Mouse (Mus musculus) embryonic facial prominence, embryonic 12.5 days (tissue): Measurements from ENCODE around the gene Mup10. TPM values are rescaled to one million over a fixed set of nuclear protein-coding genes. Genes with fewer than 3 reads are reported as not detected.
"Not testable (repeated sequence)": the region's sequence is repeated elsewhere in the genome, so short reads cannot be mapped to it uniquely, and the experiment has no call there.

Experiments
- ATAC-seq: fragments of 200-750 bp; cut with Nextera tagmentation; 2 replicates; pipeline ENCODE4 v1.8.0; 2017; ENCODE audit not compliant: insufficient number of reproducible peaks, insufficient read depth, low FRiP score, low TSS enrichment
- H3K27ac ChIP-seq: fragments of 300-500 bp; sonication (generic); 2 replicates; pipeline ENCODE4 v1.5.1; 2016; ENCODE audit warnings: mild to moderate bottlenecking
- H3K27me3 ChIP-seq: fragments of 300-500 bp; sonication (generic); 2 replicates; pipeline ENCODE4 v1.6.1; 2016; ENCODE audit warnings: mild to moderate bottlenecking, moderate library complexity
- H3K36me3 ChIP-seq: fragments of 300-500 bp; sonication (generic); 2 replicates; pipeline ENCODE4 v1.6.1; 2016; ENCODE audit warnings: mild to moderate bottlenecking
- H3K4me1 ChIP-seq: fragments of 300-500 bp; sonication (generic); 2 replicates; pipeline ENCODE4 v1.6.1; 2016
- H3K4me2 ChIP-seq: fragments of 300-500 bp; sonication (generic); replicated peaks from 2 replicates; pipeline ENCODE4 v1.6.1; 2016; ENCODE audit warnings: mild to moderate bottlenecking, moderate library complexity
- H3K4me3 ChIP-seq: fragments of 300-500 bp; sonication (generic); 2 replicates; pipeline ENCODE4 v1.5.1; 2016; ENCODE audit warnings: mild to moderate bottlenecking
- H3K9ac ChIP-seq: fragments of 300-500 bp; sonication (generic); 2 replicates; pipeline ENCODE4 v1.6.1; 2016; ENCODE audit warnings: mild to moderate bottlenecking, moderate library complexity
- H3K9me3 ChIP-seq: fragments of 300-500 bp; sonication (generic); 2 replicates; pipeline ENCODE4 v1.6.1; 2016; ENCODE audit warnings: mild to moderate bottlenecking, moderate library complexity
- WGBS: fragments of 180-500 bp; shearing (Covaris S2); methylation state at CpG from one replicate; pipeline ENCODE4 v1.1.7; 2016; 5-methylcytosine and 5-hydroxymethylcytosine counted together
- polyA plus RNA-seq: library from polyadenylated mRNA; unstranded; fragments of >200 nt; fragmentation: Nextera tagmentation; extraction: Ambion mirVana; gene quantifications from 2 replicates; pipeline ENCODE4 v1.2.1, GENCODE M21; 2016

Mup10 gene
- not detected in 2 replicates for polyA plus RNA-seq

DNA sequence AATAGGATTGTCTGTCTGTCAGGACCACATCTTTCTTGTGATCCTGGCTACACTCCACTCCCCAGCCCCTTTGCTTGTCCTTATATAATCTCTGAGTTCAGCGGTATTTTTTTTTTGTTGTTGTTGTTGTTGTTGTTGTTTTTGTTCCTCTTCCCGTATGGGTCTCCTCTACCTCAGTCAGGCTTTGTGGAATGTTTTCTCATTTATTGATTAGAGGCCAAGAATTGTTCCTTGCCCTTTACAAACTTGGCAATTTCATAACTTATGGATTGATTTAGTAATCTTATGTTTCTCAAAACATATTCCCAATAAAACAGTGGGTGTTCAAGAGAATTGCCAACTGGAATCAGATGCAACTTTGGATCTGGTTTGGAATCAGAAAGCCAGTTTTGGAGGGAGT lies at the start of gene Mup10:
Mup10 (minus strand) TSS at position 101 of the 400 bp plus-strand sequence.
- not testable (repeated sequence) for H3K4me3 ChIP-seq, H3K36me3 ChIP-seq, H3K9ac ChIP-seq, H3K9me3 ChIP-seq, H3K4me2 ChIP-seq, ATAC-seq, H3K4me1 ChIP-seq, H3K27ac ChIP-seq, H3K27me3 ChIP-seq
- 80% methylated on average over 2 of the region's 2 CpGs for WGBS

Other genes starting within 250 kb of the Mup10 start
- 0.33 TPM in 1 of 2 replicates, not detected in the other for gene Mup9, start 160.2 kb downstream of the Mup10 start, polyA plus RNA-seq
- not detected in 2 replicates for gene Mup1, start 80.2 kb downstream of the Mup10 start, polyA plus RNA-seq
- not detected in 2 replicates for gene Mup11, start 80.2 kb upstream of the Mup10 start, polyA plus RNA-seq
- not detected in 2 replicates for gene Mup12, start 159.1 kb upstream of the Mup10 start, polyA plus RNA-seq
- not detected in 2 replicates for gene Mup22, start 239.3 kb upstream of the Mup10 start, polyA plus RNA-seq